Mouse (Mus musculus) cerebellum, adult 2 months (tissue): ENCODE results near the gene Tbc1d8.

Experiments
- CTCF ChIP-seq: fragments of 200-500 bp; IDR thresholded peaks from 2 replicates; pipeline ENCODE4 v1.5.1; 2011; ENCODE audit warnings: low read depth, mild to moderate bottlenecking, control low read depth, low read length, moderate library complexity, borderline replicate concordance; ENCODE audit not compliant: insufficient read depth
- POLR2A ChIP-seq: fragments of 200-500 bp; IDR thresholded peaks from 2 replicates; pipeline ENCODE4 v1.6.1; 2011; ENCODE audit warnings: low read length, control low read depth, borderline replicate concordance; ENCODE audit not compliant: insufficient read depth

DNA sequence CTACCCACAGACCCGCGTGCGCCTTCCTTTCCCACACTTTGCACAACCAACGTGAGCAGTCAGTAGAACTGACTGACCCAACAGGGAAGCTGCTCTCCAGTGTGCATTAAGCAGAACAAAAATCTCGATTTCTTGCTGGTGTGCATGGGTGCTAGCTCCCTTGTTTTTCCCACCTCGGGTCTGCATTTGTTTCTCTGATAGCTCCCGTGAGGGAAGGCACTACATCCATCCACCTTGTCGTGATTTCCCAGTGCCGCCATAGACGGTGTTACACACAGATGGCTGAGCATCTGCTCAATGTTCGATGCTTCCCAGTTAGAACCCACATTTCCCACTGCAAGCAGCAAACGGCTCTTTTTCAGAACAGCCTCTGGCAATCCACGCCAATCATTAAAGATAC lies 16.5 kb downstream of the Tbc1d8 start:
- TF ChIP-seq CTCF (no peak), POLR2A (no peak)
